Mouse (Mus musculus) gastrocnemius, adult 8-10 months (tissue): ENCODE data around the gene Zfp213. TPM values are rescaled to one million over a fixed set of nuclear protein-coding genes. Genes with fewer than 3 reads are reported as not detected.

Source experiments
- DNase-seq, 2 experiments: peaks; one replicate each; pipeline ENCODE4 v3.0.0; 2022; ENCODE audit warnings: low spot score in 2 of 2
- total RNA-seq, 4 experiments: library from RNA; stranded (reverse); gene quantifications; 2 replicates each; pipeline ENCODE4 v1.2.4; 2022

Zfp213 gene
- total RNA-seq, 4 experiments from 2014 or later = 2.1 to 2.7 (median 2.2) TPM

DNA sequence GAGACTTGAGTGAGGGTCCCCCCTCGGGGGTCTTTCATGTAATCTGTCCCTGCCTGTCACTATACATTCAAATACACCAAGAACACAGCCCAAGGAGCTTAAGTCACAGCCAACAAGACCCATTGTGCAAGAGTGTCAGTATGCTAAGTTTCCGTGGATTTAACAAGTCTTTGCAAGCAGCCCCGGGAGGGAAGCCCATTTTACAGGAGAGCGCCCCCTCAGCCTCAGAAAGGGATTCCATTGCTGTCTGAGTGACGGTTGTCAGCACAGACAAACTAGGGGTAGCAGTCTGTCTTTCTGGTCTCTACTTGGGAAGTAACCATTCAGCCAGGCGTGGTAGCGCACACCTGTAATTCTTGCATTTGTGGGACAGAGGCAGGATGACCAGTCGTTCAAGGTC is 10.1 kb upstream of the Zfp213 start:
- no peak for DNase-seq

DNA sequence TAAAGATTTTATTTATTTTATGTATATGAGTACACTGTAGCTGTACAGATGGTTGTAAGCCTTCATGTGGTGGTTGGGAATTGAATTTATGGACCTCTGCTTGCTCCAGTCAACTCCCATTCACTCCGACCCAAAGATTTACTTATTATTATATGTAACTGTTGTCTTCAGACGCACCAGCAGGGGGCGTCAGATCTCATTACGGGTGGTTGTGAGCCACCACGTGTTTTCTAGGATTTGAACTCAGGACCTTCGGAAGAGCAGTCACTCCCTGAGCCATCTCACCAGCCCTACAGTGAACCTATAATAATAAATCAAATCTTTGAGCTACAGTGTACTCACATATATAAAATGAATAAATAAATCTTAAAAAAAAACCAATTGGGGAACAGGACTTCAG is 8.0 kb upstream of the Zfp213 start:
- DNase-seq = no peak

DNA sequence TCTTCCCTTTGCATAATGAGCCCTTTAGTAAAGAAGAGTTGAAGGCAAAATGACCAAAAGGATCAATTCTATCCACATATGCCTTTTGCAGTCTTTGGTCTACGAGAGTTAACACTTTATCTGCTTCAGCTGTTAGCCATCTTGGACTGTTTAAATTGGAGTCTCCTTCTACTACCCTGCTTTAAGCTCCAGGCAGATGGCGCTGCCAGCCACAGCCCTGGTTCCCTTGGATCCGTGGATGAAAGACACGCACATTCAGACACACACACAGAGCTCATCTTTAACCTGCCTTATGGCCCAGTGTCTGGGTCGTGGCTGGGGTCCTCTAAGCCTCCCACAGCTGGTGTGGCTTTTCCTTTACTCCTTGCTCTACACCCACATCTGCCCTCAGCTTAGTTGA is 7.0 kb upstream of the Zfp213 start:
- DNase-seq = no peak

DNA sequence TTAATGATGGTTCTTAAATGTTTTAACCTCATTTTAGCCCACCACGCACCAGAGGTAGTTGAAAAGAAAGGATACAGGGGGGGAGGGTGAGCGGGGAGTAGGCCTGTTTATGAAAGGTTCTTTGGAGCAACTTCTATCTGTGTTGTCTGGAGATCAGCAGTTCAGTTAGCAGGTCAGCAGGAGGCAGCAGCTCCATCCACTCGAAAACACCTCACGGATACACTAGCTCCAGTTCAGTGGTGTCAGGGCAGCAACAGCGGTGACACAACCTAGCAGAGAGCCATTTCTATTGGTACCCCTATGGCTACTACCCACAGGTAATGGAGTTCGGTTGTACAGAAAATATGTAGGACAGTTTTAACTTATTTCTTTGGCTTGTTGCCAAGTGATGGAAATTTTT is 6.0 kb upstream of the Zfp213 start:
- no peak for DNase-seq

DNA sequence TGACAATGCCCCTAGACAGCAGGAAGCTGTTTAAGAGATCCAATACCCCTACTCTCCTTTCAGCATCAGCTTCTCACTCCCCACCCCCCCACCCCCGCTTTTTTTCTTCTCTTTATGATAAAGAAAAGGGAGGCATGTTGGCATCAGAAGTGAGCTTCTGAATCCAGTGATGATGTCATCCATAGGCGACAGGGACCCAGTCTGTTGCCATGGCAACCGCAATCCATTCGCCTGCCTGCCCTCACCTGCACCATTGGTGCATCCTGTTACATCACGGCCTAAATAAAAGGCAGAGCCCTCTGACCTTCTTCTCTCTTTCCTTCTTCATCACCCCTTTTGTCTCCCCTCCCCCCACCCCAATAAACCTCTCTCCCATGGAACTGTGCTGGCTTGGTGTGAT is 4.3 kb upstream of the Zfp213 start:
- DNase-seq = no peak

DNA sequence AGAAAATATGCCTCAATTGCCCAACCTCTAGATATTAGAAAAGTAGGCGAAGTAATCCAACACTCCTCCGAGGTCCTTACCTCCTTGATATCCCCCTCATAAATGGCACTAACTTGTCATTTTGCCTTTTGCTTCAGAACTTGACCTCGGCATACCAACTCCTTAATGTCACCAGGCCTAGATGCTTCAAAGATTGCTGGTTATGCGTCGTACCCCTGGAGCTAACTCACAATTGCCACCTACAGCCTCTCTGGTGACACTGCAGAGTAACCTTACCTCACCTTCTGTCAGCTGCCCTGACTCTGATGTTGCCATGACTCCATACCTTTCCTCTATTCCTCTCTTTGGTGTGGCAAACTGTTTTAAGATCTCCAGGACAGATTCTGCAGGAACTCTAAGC is 2.7 kb upstream of the Zfp213 start:
- DNase-seq = no peak

DNA sequence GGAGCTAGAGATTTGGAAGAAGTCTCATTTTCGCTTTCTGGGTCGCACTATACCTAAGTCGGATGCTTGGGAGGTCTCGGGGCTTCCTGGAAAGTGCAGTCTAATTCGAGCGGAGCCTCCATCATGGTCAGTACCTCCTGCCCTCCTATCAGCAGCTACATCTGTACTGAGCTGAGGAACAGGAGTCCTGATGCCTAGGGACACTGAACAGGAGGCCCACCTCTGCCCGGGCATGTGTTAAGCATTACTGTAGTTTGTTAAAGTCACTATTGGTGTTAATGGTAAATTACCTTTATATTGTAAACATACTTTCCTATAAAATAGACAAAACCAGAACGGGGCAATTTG is 304 bp upstream of the Zfp213 start:
- DNase-seq = no peak

DNA sequence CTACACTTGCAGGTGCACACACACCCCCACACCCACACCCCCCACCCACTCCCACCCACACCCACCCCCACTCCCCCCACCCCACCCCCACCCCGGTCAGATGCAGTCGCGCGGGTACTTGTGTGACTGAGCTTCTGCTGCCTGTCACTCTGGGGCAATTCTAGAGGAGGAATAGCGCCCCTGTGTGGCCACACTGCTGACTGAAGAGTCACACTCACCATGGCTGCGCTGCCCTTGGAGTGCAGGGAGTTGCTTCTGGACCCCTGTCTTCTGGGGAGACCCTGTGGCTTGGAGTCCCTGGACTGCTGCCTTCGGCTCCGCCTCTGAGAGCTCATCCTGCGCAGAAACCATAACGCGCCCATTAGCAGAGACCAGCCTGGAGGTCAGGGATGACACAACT is 4.3 kb downstream of the Zfp213 start:
- DNase-seq = no peak

DNA sequence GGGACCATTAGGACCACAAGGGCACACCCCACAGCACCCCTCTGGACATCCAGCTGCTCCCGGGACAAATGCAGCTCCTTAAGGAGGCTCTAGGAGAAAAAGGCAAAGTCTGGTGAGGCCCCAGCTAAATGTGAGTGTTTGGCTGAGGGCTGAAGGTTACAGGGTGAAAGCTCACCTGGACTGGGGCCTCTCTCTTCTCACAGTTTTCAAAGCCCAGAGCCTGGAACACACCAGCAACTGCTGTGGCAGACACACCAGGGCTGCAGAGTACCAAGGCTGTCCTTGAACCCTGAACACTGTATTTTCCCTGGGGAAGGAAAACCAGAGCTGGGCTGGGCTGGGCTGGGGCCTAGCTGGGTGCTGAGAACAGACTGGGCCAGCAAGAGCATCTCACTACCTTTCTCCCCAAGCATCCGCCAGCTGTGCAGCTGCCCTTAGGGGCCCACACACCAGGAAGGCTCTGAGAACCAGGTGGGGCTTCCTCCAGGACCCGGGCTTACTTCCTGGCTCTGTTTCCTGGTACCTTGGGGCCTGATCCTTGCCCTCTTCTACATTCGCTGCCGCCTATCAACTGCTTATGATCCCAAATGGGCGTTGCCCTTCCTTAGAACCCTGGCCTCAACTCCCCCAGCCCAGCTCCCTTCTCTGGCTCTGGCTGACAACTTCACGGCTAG is 8.7 kb downstream of the Zfp213 start:
- no peak for DNase-seq

DNA sequence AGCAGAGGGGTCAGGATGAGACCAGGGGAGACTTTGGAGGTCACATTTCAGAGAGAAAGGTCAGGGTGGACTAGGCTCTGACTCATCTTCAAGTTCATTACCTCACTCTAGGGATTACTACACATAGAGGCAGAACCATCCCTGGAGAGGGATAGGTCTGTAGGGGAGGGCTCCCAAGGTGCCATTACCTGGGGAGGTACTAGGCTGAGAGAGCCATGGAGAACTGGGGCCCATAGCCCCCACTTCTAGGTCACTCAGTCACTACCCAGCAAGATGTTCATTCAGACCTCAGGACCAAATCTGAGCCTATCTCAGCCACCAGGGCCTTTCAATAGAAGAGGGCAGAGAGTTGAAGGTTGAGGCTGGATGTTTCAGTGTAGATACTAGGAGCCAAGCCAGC is 9.7 kb downstream of the Zfp213 start:
- no peak for DNase-seq

DNA sequence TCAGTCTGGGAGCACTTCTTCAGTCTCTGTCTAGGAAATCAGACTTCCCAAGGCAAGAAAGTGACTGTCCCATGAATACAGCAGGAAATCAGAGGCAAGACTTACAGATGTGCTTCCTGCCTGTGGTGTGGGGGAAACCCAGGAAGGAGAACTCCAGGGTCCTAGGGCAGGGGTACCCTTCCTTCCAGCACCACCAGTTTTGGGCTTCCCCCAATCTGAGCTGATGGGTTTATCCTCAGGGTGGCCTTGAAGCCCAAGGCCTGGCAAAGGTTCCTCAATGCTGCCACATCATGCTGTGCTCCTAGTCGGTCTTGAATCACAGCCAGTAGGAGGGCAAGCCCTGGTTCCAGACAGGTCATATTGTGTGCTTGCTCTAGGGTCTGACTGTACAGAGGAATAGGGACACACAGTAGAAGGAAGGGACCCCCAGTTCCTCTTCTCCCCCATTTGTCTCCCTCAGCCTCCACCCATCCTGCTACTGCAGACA is 10.4 kb downstream of the Zfp213 start:
- DNase-seq = no peak

DNA sequence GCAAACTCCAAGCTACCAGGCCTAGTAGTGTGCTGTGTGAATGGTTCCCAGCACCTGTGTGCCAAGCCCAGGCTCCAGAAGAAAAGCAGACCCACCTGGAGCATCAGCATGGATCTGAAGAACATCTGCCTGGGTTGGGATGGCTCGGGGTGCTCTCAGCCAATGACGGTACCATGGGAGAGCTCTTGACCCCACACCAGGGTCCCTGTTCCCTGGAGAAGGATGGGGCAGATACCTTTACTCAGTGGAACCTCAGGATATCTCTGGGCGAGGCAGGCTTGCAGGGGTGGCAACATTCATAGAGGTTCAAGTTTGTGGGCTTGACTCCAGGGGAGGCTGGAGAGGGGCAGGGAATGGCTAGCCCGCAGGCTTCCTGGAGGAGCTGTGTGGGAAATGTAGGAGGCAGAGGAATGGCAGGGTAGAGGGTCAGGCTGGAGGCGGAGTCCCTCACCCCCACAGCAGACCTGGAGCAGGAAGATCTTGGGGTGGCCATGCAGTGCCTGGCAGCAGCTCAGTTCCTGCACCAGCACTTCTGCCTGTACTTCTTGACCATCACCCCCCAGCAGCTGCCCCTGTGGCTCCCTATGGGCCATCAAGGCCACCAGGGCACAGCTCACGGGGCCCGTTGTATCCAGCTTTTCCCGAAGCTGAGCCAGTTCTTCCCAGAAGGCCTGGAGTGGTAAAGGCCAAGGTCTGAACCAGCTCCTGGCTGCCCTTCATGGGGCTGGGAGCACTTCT is 11.0 kb downstream of the Zfp213 start:
- DNase-seq = no peak

DNA sequence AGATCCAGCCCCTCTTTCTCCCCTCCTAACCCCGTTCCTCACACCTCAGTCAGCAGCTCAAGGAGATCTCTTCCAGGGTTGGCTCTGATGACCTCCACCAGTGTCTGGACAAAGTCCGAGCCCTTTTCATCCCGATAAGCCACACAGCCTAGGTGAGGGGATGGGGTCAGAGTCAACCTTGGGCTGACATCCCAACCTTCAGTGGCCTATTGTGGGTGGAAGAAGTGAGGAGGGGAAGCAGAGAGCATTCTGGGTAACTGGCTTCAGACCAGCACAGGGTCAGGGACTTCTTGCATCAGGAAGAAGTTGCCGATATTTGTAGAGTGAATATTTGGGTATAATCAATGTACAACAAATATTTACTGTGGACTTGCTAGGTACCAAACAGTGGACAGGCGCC is 12.1 kb downstream of the Zfp213 start:
- no peak for DNase-seq

DNA sequence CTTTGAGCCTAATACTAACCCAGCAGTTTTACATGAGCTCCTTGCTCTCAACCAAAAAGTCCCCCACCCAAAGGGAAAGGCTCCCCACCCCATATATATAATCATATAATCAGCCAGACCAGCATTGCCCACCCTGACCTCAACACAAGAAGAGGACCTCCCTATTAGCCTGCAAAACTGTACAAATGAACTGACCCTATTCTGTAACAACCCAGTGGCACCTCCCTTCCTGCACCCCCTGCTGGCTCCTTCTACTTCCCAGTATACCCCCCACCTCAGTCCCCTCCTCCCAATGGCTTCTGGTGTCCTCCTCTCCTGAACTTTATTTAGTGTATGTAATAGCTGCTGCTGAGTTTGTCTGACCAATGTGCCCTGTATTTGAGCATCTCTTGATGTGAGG is 12.6 kb downstream of the Zfp213 start:
- DNase-seq = no peak

DNA sequence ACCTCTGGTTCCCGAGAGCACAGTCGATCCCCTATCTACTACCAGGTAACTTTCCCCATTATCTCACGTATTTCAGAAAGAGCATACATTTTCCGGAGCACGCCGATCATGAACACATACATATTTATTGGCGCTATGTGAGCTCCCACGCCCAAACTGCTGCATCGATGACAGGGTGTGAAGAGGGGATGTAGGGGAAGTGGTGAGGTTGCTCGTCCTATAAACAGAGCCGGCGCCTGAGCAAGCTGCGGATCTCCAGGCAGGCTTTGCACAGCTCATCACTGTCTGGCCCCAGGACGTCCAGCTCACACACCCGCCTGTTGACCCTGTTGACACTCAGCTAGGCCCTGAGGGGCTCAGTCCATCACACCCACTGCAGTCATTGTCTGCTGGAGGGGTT is 13.2 kb downstream of the Zfp213 start:
- no peak for DNase-seq

DNA sequence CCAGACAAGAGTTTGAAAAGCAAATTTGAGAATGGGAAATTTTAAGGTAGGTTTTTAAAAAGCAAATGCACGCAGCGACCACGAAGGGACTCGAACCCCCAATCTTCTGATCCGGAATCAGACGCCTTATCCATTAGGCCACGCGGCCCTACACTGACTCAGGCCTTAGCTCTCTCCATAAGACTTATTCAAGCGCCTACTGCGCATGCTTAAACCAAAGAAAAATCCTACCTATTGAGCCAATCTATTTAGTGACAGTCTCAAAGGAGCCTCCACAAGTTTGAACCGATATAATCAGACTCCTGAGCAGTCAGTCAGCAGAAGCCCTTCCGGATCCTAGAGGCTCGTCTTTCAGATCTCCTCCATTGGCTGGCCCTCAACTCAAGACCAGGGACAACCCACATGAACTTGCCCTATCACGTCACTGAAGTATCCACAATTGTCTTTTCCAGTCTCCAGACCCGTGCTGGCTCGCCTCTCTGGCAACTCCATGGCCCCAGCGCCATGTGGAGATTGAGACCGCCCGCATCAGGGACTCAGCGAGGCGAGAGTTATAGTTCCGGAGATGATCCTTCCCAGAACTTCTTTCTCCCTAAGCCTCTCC is 13.7 kb downstream of the Zfp213 start:
- DNase-seq = peak; percentile 85 to 87

DNA sequence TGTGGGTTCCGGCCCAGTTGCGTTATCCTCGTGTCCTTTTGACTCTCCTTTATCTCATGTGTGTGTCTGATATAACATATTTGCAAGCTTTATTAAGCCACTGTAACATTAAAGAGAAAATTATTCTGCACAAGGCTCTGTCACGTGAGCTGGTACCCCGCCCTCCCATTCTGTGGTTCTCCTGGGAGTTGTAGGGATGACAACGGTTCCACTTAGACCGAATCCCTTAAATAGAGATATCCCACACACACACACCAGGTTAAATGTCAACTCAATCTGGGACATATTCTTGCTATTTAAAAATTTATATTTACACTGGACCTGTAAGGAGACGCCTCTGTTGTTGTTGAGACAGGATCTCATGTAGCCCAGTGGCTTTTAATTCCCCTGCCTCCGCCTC is 14.6 kb downstream of the Zfp213 start:
- DNase-seq = no peak

DNA sequence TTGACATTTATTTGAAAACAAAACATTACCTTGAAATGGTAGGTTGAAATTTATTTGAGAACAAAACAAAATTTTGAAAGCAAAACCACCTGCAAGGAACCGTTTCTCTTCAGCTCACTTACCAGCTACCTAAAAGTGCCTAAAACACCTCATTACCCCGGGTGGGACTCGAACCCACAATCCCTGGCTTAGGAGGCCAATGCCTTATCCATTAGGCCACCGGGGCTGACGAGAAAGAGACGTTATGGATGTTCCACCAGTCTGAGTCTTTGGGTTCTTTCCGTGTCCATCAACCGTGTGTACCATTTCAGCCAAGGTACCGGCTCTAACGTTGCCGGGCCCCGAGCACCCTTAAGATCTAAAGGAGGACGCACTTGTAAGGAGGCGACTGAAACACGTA is 15.4 kb downstream of the Zfp213 start:
- peak; percentile 54 to 67 for DNase-seq

DNA sequence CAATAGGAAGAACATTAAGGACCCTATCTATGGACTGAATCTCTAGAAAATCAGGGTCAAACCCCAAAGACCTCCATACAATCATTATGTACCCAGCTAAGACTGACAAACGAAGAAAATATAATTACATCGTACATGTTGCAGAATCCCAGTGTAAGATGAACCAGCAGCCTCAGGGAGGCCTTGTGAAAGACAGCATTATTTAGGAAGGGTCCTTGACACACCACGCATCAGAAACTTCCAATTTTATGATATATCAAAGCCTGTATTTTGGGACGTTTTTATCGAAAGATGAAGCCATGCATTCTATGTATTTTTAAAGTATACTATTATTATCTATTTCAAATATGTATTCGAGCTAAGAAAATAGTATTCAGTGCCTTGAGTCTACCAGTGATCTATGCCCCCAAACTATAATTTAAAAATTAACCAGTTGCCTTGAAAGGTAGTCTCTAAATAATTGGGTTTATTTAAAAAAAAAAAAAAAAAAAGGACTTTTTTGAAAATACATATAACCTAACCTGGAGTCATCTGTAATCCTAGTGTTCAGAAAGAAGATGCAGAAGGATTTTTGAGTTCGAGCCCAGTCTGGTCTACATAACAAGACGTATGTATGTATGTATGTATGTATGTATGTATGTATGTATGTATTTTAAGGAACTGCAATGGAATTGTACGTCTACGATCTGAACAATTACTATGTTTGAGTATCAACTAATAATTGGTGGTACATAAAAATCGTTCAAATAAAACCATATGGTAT is 16.2 kb downstream of the Zfp213 start:
- DNase-seq = no peak

DNA sequence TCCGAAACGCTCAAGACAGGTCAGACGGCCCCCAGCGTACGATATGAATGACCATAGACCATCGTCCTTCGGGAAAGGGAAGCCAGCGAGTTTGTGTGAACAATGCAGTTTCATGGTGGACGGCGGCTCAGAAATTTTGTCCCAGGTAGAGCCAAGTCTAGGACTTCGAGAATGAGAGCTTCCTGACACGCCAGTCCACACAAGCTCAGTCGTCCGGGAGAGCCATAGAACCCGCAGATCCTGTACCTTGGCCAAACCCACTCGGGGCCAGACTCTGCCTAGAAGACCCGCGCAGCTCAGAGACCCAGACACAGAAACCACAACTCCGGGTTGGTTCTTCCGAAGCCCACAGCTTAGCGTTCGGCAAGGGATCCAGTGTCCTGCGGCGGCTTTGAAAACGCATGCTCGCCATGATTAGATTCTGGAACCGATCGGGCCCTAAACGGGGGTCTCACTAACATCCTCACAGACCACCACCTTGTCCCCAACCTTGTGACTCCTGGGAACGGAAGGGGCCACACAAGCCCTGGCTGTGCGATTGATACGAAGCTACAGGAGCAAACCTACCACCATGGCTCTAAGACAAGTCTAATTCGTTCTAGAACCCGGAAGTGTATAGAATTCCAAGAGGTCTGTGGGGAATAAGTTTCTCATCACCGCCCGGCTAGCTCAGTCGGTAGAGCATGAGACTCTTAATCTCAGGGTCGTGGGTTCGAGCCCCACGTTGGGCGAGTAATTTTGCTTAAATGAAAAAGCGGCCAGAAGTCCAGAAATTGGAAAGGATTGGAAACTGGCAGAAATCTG is 17.1 kb downstream of the Zfp213 start:
- DNase-seq = peak; percentile 65 to 70

DNA sequence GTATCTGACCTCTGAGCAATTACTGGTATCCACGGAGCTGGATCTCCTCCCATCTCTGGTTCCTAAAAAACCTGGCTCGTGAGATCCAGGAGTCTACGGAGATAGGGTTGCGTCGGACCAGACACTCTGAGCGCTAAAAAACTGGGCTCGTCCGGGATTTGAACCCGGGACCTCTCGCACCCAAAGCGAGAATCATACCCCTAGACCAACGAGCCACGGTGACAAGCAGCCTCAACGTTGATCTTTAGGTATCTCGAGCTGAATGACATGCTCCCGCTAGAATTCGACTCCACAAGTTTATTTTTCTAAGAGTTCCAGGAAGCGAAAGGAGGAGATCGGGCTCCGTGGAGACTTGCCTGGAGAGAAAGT is 17.7 kb downstream of the Zfp213 start:
- DNase-seq = peak; percentile 58 to 60
